Mouse (Mus musculus) right cerebral cortex, postnatal 25 days (tissue): ENCODE data around the gene Tas2r140.

Experiments used
- DNase-seq: peaks from one replicate; pipeline ENCODE4 v3.0.0; 2022

Gene Tas2r140

GRCm38 (mm10) chr6:133055716-133056115 is at the start of gene Tas2r140:
TSS of gene Tas2r140 (minus strand) at chr6:133055816.
- no peak for DNase-seq

GRCm38 (mm10) chr6:133104609-133104921 is 48.9 kb upstream of the Tas2r140 start, which contains the start of gene Smim10l1:
TSS of gene Smim10l1 (plus strand) at chr6:133104909.
- no peak for DNase-seq

GRCm38 (mm10) chr6:133102430-133102829 is 46.8 kb upstream of the Tas2r140 start:
- DNase-seq, result no peak

GRCm38 (mm10) chr6:133092226-133092625 is 36.6 kb upstream of the Tas2r140 start:
- no peak for DNase-seq

- DNase-seq, result no peak
Measured at GRCm38 (mm10) chr6:133037001-133037400, 18.6 kb downstream of the Tas2r140 start, which contains the start of gene Tas2r103. TSS of gene Tas2r103 (minus strand) at chr6:133037101.
